Mouse (Mus musculus) forebrain, embryonic 14.5 days (tissue): ENCODE results near the gene Lnx1. TPM values are rescaled to one million over a fixed set of nuclear protein-coding genes. Genes with fewer than 3 reads are reported as not detected.
A peak's percentile ranks its signal among the peaks of the same experiment; 100 is the strongest.

Experiments used
- ATAC-seq: fragments of 200-750 bp; cut with Nextera tagmentation; 2 replicates; pipeline ENCODE4 v1.8.0; 2017; ENCODE audit warnings: mild to moderate bottlenecking, moderate library complexity
- DNase-seq: peaks from one replicate; pipeline ENCODE4 v3.0.0-alpha.2; 2015; ENCODE audit warnings: low spot score
- H3K27ac ChIP-seq: fragments of 300-500 bp; sonication (generic); 2 replicates; pipeline ENCODE4 v1.5.1; 2014; ENCODE audit warnings: low read depth, mild to moderate bottlenecking, control low read depth, low read length, moderate library complexity
- H3K27me3 ChIP-seq: fragments of 300-500 bp; sonication (generic); replicated peaks from 2 replicates; pipeline ENCODE4 v1.6.1; 2014; ENCODE audit warnings: low read length, control low read depth, mixed read lengths; ENCODE audit not compliant: control insufficient read depth, insufficient read depth
- H3K36me3 ChIP-seq: fragments of 300-500 bp; sonication (generic); 2 replicates; pipeline ENCODE4 v1.6.1; 2014; ENCODE audit warnings: low read length, control low read depth; ENCODE audit not compliant: control insufficient read depth, insufficient read depth
- H3K4me1 ChIP-seq: fragments of 300-500 bp; sonication (generic); 2 replicates; pipeline ENCODE4 v1.6.1; 2014; ENCODE audit warnings: antibody characterized with exemption, low read length, control low read depth; ENCODE audit not compliant: control insufficient read depth, insufficient read depth
- H3K4me2 ChIP-seq: fragments of 300-500 bp; sonication (generic); 2 replicates; pipeline ENCODE4 v1.6.1; 2014; ENCODE audit warnings: mild to moderate bottlenecking, control low read depth, low read length
- H3K4me3 ChIP-seq: fragments of 300-500 bp; sonication (generic); 2 replicates; pipeline ENCODE4 v1.5.1; 2014; ENCODE audit warnings: low read depth, low read length, control low read depth
- H3K9ac ChIP-seq: fragments of 300-500 bp; sonication (generic); 2 replicates; pipeline ENCODE4 v1.6.1; 2014; ENCODE audit warnings: mild to moderate bottlenecking, low read length, control low read depth, moderate library complexity
- H3K9me3 ChIP-seq: fragments of 300-500 bp; sonication (generic); replicated peaks from 2 replicates; pipeline ENCODE4 v1.6.1; 2016; ENCODE audit warnings: low read length, control low read depth, mixed read lengths; ENCODE audit not compliant: control insufficient read depth
- WGBS: fragments of 180-500 bp; shearing (Covaris S2); extraction: QIAGEN DNeasy Blood & Tissue Kit; methylation state at CpG from one replicate; pipeline ENCODE4 v1.1.7; 2014; 5-methylcytosine and 5-hydroxymethylcytosine counted together
- polyA plus RNA-seq: library from polyadenylated mRNA; unstranded; fragments of >200 nt; fragmentation: Nextera tagmentation; extraction: Ambion mirVana; gene quantifications from 2 replicates; pipeline ENCODE4 v1.2.1, GENCODE M21; 2014

Lnx1 gene
- polyA plus RNA-seq, 1 experiment from 2014 or later = 2.8 TPM

- Histone ChIP-seq H3K4me1 (0 out of 2 replicates have a peak, but pooled peaks cover 2% of the 10 kb centered on the region), H3K36me3 (no peaks in the 10 kb centered on the region), H3K9ac (no peak overlapping the region), H3K4me2 (no peak overlapping the region), H3K27ac (no peak overlapping the region), H3K27me3 (no peaks in the 10 kb centered on the region), H3K4me3 (no peak overlapping the region), H3K9me3 (no peaks in the 10 kb centered on the region)
- ATAC-seq (peak; percentile 82), DNase-seq (peak; percentile 80)
- WGBS = 62% methylated on average over 18 of the region's 18 CpGs
Observed at GRCm38 (mm10) chr5:74613491-74614151, 89.1 kb downstream of the Lnx1 start.

- Histone ChIP-seq H3K27me3 (no peaks in the 10 kb centered on the region), H3K36me3 (no peaks in the 10 kb centered on the region), H3K27ac (no peak overlapping the region), H3K9ac (no peak overlapping the region), H3K4me3 (no peak overlapping the region), H3K4me2 (no peak overlapping the region), H3K4me1 (0 out of 2 replicates have a peak, but pooled peaks cover 2% of the 10 kb centered on the region), H3K9me3 (no peaks in the 10 kb centered on the region)
- ATAC-seq (no peak), DNase-seq (no peak)
- 90% methylated on average over 5 of the region's 5 CpGs for WGBS
Observed at GRCm38 (mm10) chr5:74612713-74613112, 90.0 kb downstream of the Lnx1 start.

- Histone ChIP-seq H3K27ac (no peak overlapping the region), H3K27me3 (no peaks in the 10 kb centered on the region), H3K4me1 (0 out of 2 replicates have a peak, but pooled peaks cover 2% of the 10 kb centered on the region), H3K36me3 (no peaks in the 10 kb centered on the region), H3K4me3 (no peak overlapping the region), H3K9ac (no peak overlapping the region), H3K4me2 (no peak overlapping the region), H3K9me3 (no peaks in the 10 kb centered on the region)
- ATAC-seq = no peak
- no peak for DNase-seq
- 92% methylated on average over 10 of the region's 10 CpGs for WGBS
Observed at GRCm38 (mm10) chr5:74610511-74610910, 92.2 kb downstream of the Lnx1 start.

GRCm38 (mm10) chr5:74606213-74606612 lies 96.5 kb downstream of the Lnx1 start:
- no peak for ATAC-seq
- WGBS = 82% methylated on average over 8 of the region's 8 CpGs
- H3K4me2 ChIP-seq = no peak overlapping the region
- H3K9ac ChIP-seq = no peak overlapping the region
- no peak overlapping the region for H3K27ac ChIP-seq
- H3K9me3 ChIP-seq = no peaks in the 10 kb centered on the region
- no peaks in the 10 kb centered on the region for H3K27me3 ChIP-seq
- no peak overlapping the region for H3K4me3 ChIP-seq
- DNase-seq = no peak
- H3K4me1 ChIP-seq = no peaks in the 10 kb centered on the region
- no peaks in the 10 kb centered on the region; the same call in 1 of the 2 replicates for H3K36me3 ChIP-seq

- H3K27me3 ChIP-seq = no peaks in the 10 kb centered on the region
- ATAC-seq (no peak), DNase-seq (no peak)
- H3K27ac ChIP-seq = no peak overlapping the region
- WGBS = 88% methylated on average over 4 of the region's 4 CpGs
- peaks cover 14% of the 10 kb centered on the region for H3K36me3 ChIP-seq
- no peak overlapping the region for H3K4me2 ChIP-seq
- no peaks in the 10 kb centered on the region for H3K9me3 ChIP-seq
- H3K4me1 ChIP-seq = no peaks in the 10 kb centered on the region
- no peak overlapping the region for H3K4me3 ChIP-seq
- H3K9ac ChIP-seq = no peak overlapping the region
Observed at GRCm38 (mm10) chr5:74603306-74603705, 99.4 kb downstream of the Lnx1 start.

GRCm38 (mm10) chr5:74602371-74602770 lies 100.3 kb downstream of the Lnx1 start:
- ATAC-seq (no peak), DNase-seq (no peak)
- 90% methylated on average over 10 of the region's 10 CpGs for WGBS
- no peaks in the 10 kb centered on the region for H3K9me3 ChIP-seq
- H3K4me1 ChIP-seq = no peaks in the 10 kb centered on the region
- no peak overlapping the region for H3K4me3 ChIP-seq
- H3K27ac ChIP-seq = no peak overlapping the region
- H3K27me3 ChIP-seq = no peaks in the 10 kb centered on the region
- H3K36me3 ChIP-seq = peaks cover 23% of the 10 kb centered on the region
- no peak overlapping the region for H3K4me2 ChIP-seq
- H3K9ac ChIP-seq = no peak overlapping the region

GRCm38 (mm10) chr5:74601965-74602364 lies 100.7 kb downstream of the Lnx1 start:
- Histone ChIP-seq H3K4me3 (no peak overlapping the region), H3K4me1 (no peaks in the 10 kb centered on the region), H3K36me3 (peaks cover 26% of the 10 kb centered on the region), H3K27ac (no peak overlapping the region), H3K4me2 (no peak overlapping the region), H3K9ac (no peak overlapping the region), H3K9me3 (no peaks in the 10 kb centered on the region), H3K27me3 (no peaks in the 10 kb centered on the region)
- DNase-seq (no peak), ATAC-seq (no peak)
- 91% methylated on average over 6 of the region's 6 CpGs for WGBS

GRCm38 (mm10) chr5:74601171-74601570 lies 101.5 kb downstream of the Lnx1 start:
- Histone ChIP-seq H3K27ac (no peak overlapping the region), H3K9me3 (no peaks in the 10 kb centered on the region), H3K4me1 (no peaks in the 10 kb centered on the region), H3K9ac (no peak overlapping the region), H3K4me2 (no peak overlapping the region), H3K4me3 (no peak overlapping the region), H3K27me3 (no peaks in the 10 kb centered on the region), H3K36me3 (peaks cover 33% of the 10 kb centered on the region)
- 97% methylated on average over 3 of the region's 3 CpGs for WGBS
- no peak for DNase-seq
- ATAC-seq = no peak

- no peak overlapping the region for H3K4me3 ChIP-seq
- no peaks in the 10 kb centered on the region for H3K9me3 ChIP-seq
- ATAC-seq = no peak
- H3K27ac ChIP-seq = no peak overlapping the region
- no peaks in the 10 kb centered on the region for H3K27me3 ChIP-seq
- no peak overlapping the region for H3K4me2 ChIP-seq
- H3K4me1 ChIP-seq = no peaks in the 10 kb centered on the region
- no peak for DNase-seq
- 89% methylated on average over 5 of the region's 5 CpGs for WGBS
- H3K36me3 ChIP-seq = peaks cover 42% of the 10 kb centered on the region
- no peak overlapping the region for H3K9ac ChIP-seq
Observed at GRCm38 (mm10) chr5:74600010-74600409, 102.7 kb downstream of the Lnx1 start.
